Mouse (Mus musculus) lung, embryonic 16.5 days (tissue): ENCODE data around the gene Tef. TPM values are rescaled to one million over a fixed set of nuclear protein-coding genes. Genes with fewer than 3 reads are reported as not detected.

Experiments
- ATAC-seq: fragments of 200-750 bp; cut with Nextera tagmentation; 2 replicates; pipeline ENCODE4 v1.8.0; 2017; ENCODE audit warnings: low read depth, mild to moderate bottlenecking, moderate library complexity
- H3K27ac ChIP-seq: fragments of 300-500 bp; sonication (generic); 2 replicates; pipeline ENCODE4 v1.5.1; 2014; ENCODE audit warnings: mild to moderate bottlenecking, control low read depth, low read length
- H3K27me3 ChIP-seq: fragments of 300-500 bp; sonication (generic); 2 replicates; pipeline ENCODE4 v1.6.1; 2014; ENCODE audit warnings: low read depth, low read length, mixed read lengths; ENCODE audit not compliant: control insufficient read depth, insufficient read depth
- H3K36me3 ChIP-seq: fragments of 300-500 bp; sonication (generic); 2 replicates; pipeline ENCODE4 v1.6.1; 2014; ENCODE audit warnings: low read length; ENCODE audit not compliant: control insufficient read depth, insufficient read depth
- H3K4me1 ChIP-seq: fragments of 300-500 bp; sonication (generic); replicated peaks from 2 replicates; pipeline ENCODE4 v1.6.1; 2014; ENCODE audit warnings: low read length, mixed read lengths; ENCODE audit not compliant: control insufficient read depth, insufficient read depth
- H3K4me2 ChIP-seq: fragments of 300-500 bp; sonication (generic); 2 replicates; pipeline ENCODE4 v1.6.1; 2014; ENCODE audit warnings: low read depth, low read length, control low read depth
- H3K4me3 ChIP-seq: fragments of 300-500 bp; sonication (generic); 2 replicates; pipeline ENCODE4 v1.5.1; 2014; ENCODE audit warnings: mild to moderate bottlenecking, low read length, control low read depth
- H3K9ac ChIP-seq: fragments of 300-500 bp; sonication (generic); 2 replicates; pipeline ENCODE4 v1.6.1; 2014; ENCODE audit warnings: low read length, control low read depth
- H3K9me3 ChIP-seq: fragments of 300-500 bp; sonication (generic); 2 replicates; pipeline ENCODE4 v1.6.1; 2016; ENCODE audit warnings: low read length; ENCODE audit not compliant: control insufficient read depth
- WGBS: fragments of 180-500 bp; shearing (Covaris S2); extraction: QIAGEN DNeasy Blood & Tissue Kit; methylation state at CpG from one replicate; pipeline ENCODE4 v1.1.7; 2014; 5-methylcytosine and 5-hydroxymethylcytosine counted together
- polyA plus RNA-seq: library from polyadenylated mRNA; unstranded; fragments of >200 nt; fragmentation: Nextera tagmentation; extraction: Ambion mirVana; gene quantifications from 2 replicates; pipeline ENCODE4 v1.2.1, GENCODE M21; 2015

The Tef gene
- polyA plus RNA-seq, 1 experiment from 2014 or later: 32.4 TPM

- no peak overlapping the region for H3K4me2 ChIP-seq
- WGBS: 90% methylated on average over 9 of the region's 9 CpGs
- no peak overlapping the region for H3K4me3 ChIP-seq
- no peaks in the 10 kb centered on the region for H3K4me1 ChIP-seq
- no peak for ATAC-seq
- H3K9ac ChIP-seq: no peak overlapping the region
- H3K36me3 ChIP-seq: peaks cover 16% of the 10 kb centered on the region
- no peak overlapping the region for H3K27ac ChIP-seq
- H3K9me3 ChIP-seq: no peaks in the 10 kb centered on the region
- H3K27me3 ChIP-seq: no peaks in the 10 kb centered on the region
These were observed 9.8 kb upstream of the Tef start for GRCm38 (mm10) chr15:81792444-81792843.

- Histone ChIP-seq H3K4me3 (no peak overlapping the region), H3K4me2 (no peak overlapping the region), H3K36me3 (peaks cover 12% of the 10 kb centered on the region), H3K9ac (0 out of 2 replicates have a peak overlapping the region, but pooled peaks have one; percentile 12), H3K4me1 (no peaks in the 10 kb centered on the region), H3K9me3 (no peaks in the 10 kb centered on the region), H3K27me3 (no peaks in the 10 kb centered on the region), H3K27ac (peak overlapping the region; percentile 47)
- ATAC-seq: peak; percentile 88
- 54% methylated on average over 3 of the region's 3 CpGs for WGBS
These were observed 6.0 kb upstream of the Tef start for GRCm38 (mm10) chr15:81796228-81796627.

GRCm38 (mm10) chr15:81797861-81798260 lies 4.4 kb upstream of the Tef start:
- H3K9me3 ChIP-seq: no peaks in the 10 kb centered on the region
- H3K4me2 ChIP-seq: no peak overlapping the region
- H3K4me3 ChIP-seq: no peak overlapping the region
- WGBS: 81% methylated on average over 6 of the region's 6 CpGs
- H3K4me1 ChIP-seq: peaks cover 7% of the 10 kb centered on the region
- no peak overlapping the region for H3K27ac ChIP-seq
- peaks cover 7% of the 10 kb centered on the region for H3K36me3 ChIP-seq
- no peak overlapping the region for H3K9ac ChIP-seq
- no peaks in the 10 kb centered on the region for H3K27me3 ChIP-seq
- ATAC-seq: no peak

GRCm38 (mm10) chr15:81798421-81798820 lies 3.8 kb upstream of the Tef start:
- Histone ChIP-seq H3K4me1 (peaks cover 12% of the 10 kb centered on the region), H3K9ac (no peak overlapping the region), H3K27me3 (no peaks in the 10 kb centered on the region), H3K9me3 (no peaks in the 10 kb centered on the region), H3K4me2 (no peak overlapping the region), H3K27ac (no peak overlapping the region), H3K36me3 (peaks cover 5% of the 10 kb centered on the region), H3K4me3 (no peak overlapping the region)
- 81% methylated on average over 4 of the region's 4 CpGs for WGBS
- ATAC-seq: no peak

GRCm38 (mm10) chr15:81800391-81800790 lies 1.8 kb upstream of the Tef start:
- no peaks in the 10 kb centered on the region for H3K27me3 ChIP-seq
- no peaks in the 10 kb centered on the region for H3K9me3 ChIP-seq
- no peak overlapping the region for H3K27ac ChIP-seq
- ATAC-seq: no peak
- no peaks in the 10 kb centered on the region for H3K36me3 ChIP-seq
- H3K4me2 ChIP-seq: no peak overlapping the region
- no peak overlapping the region for H3K4me3 ChIP-seq
- H3K4me1 ChIP-seq: peaks cover 32% of the 10 kb centered on the region
- WGBS: 60% methylated on average over 3 of the region's 3 CpGs
- H3K9ac ChIP-seq: no peak overlapping the region

- Histone ChIP-seq H3K9ac (peak overlapping the region; percentile 67), H3K9me3 (no peaks in the 10 kb centered on the region), H3K4me2 (peak overlapping the region; percentile 65), H3K27ac (peak overlapping the region; percentile 95), H3K36me3 (no peaks in the 10 kb centered on the region), H3K27me3 (no peaks in the 10 kb centered on the region), H3K4me1 (peaks cover 57% of the 10 kb centered on the region), H3K4me3 (peak overlapping the region; percentile 52)
- WGBS: 6% methylated on average over 8 of the region's 8 CpGs
- ATAC-seq: peak; percentile 51
These were observed 725 bp downstream of the Tef start for GRCm38 (mm10) chr15:81802941-81803351.

- ATAC-seq: no peak
- Histone ChIP-seq H3K27me3 (no peaks in the 10 kb centered on the region), H3K9ac (peak overlapping the region; percentile 67), H3K27ac (peak overlapping the region; percentile 95), H3K36me3 (no peaks in the 10 kb centered on the region), H3K4me1 (peaks cover 59% of the 10 kb centered on the region), H3K4me2 (peak overlapping the region; percentile 65), H3K4me3 (peak overlapping the region; percentile 52), H3K9me3 (no peaks in the 10 kb centered on the region)
- WGBS: 28% methylated on average over 4 of the region's 4 CpGs
These were observed 1.3 kb downstream of the Tef start for GRCm38 (mm10) chr15:81803425-81803951.

- Histone ChIP-seq H3K27me3 (no peaks in the 10 kb centered on the region), H3K4me3 (no peak overlapping the region; the same call in 1 of the 2 replicates), H3K4me2 (peak overlapping the region; percentile 65), H3K36me3 (no peaks in the 10 kb centered on the region), H3K9me3 (no peaks in the 10 kb centered on the region), H3K27ac (peak overlapping the region; percentile 95), H3K4me1 (peaks cover 63% of the 10 kb centered on the region), H3K9ac (peak overlapping the region; percentile 25; the same call in 1 of the 2 replicates)
- 81% methylated on average over 1 of the region's 1 CpGs for WGBS
- no peak for ATAC-seq
These were observed 2.0 kb downstream of the Tef start for GRCm38 (mm10) chr15:81804172-81804571.

- Histone ChIP-seq H3K27ac (peak overlapping the region; percentile 88), H3K4me2 (peak overlapping the region; percentile 65), H3K36me3 (no peaks in the 10 kb centered on the region), H3K27me3 (no peaks in the 10 kb centered on the region), H3K9me3 (no peaks in the 10 kb centered on the region), H3K4me1 (peaks cover 70% of the 10 kb centered on the region), H3K4me3 (no peak overlapping the region), H3K9ac (0 out of 2 replicates have a peak overlapping the region, but pooled peaks have one; percentile 25)
- 59% methylated on average over 3 of the region's 3 CpGs for WGBS
- ATAC-seq: no peak
These were observed 2.7 kb downstream of the Tef start for GRCm38 (mm10) chr15:81804883-81805282.
